Comparison of ENCODE assay signal across 9 mouse cellular contexts in the genomic region with DNA sequence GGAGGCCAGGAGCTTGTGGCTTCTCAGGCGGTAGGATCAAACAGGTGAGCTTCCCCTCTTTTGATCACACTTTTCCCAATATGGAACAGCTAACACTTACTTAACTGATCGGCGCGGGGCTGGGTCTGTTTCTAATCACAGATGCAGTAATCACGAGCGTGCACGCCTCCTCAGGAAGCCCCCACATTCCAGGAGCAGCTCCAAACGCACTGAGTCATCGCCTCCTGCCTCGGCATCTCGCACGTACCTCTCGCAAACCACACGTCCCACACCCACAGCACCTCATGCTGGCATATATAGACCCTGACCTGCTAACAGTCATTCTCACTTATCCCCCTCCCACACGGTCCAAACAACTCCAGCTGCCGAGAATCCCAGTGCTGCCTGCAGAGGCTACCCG. TPM values are rescaled to one million over a fixed set of nuclear protein-coding genes. Genes with fewer than 3 reads are reported as not detected.
DNase-seq lines count a peak whose midpoint lies in the region; ATAC-seq lines count a peak whose summit lies in the region.
"Had no signal": no experiment of that assay in that cellular context is flagged by ENCODE, and none has a peak within 500 bp of the region (broad histone marks: within the 10 kb centered on the region; RNA-seq: fewer than 3 reads in every experiment).

No protein-coding gene starts in this region.

- H3K27ac ChIP-seq in heart, embryonic 11.5 days (ENCODE audit: low read depth, low read length), result 0 out of 2 replicates have a peak overlapping the region, but pooled peaks have one; percentile 10
- peak overlapping the region; percentile 58; the same call in 1 of the 2 replicates for H3K27ac ChIP-seq in embryonic facial prominence, embryonic 15.5 days (replicated peaks)
- no peak overlapping the region for H3K27ac ChIP-seq in midbrain, embryonic 10.5 days (replicated peaks)

- 20% methylated on average over 17 of the region's 17 CpGs for WGBS in heart, embryonic 11.5 days (ENCODE audit: insufficient replicate concordance)
- WGBS in embryonic facial prominence, embryonic 15.5 days, result 22% methylated on average over 17 of the region's 17 CpGs
- 69% methylated on average over 17 of the region's 17 CpGs for WGBS in midbrain, embryonic 10.5 days

- H3K4me3 ChIP-seq in heart, embryonic 11.5 days (ENCODE audit: low read depth, low read length), result no peak overlapping the region
- no peak overlapping the region for H3K4me3 ChIP-seq in embryonic facial prominence, embryonic 15.5 days (replicated peaks)
- H3K4me3 ChIP-seq in midbrain, embryonic 10.5 days, result no peak overlapping the region

- H3K4me1 ChIP-seq in heart, embryonic 11.5 days (ENCODE audit: control insufficient read depth, insufficient read depth, low read length), result peaks cover 9% of the 10 kb centered on the region
- H3K4me1 ChIP-seq in embryonic facial prominence, embryonic 15.5 days, result peaks cover 15% of the 10 kb centered on the region
- H3K4me1 ChIP-seq in midbrain, embryonic 10.5 days, result peaks cover 4% of the 10 kb centered on the region; the same call in 1 of the 2 replicates

- no peak overlapping the region for H3K9ac ChIP-seq in heart, embryonic 11.5 days (ENCODE audit: low read depth, low read length)
- no peak overlapping the region for H3K9ac ChIP-seq in embryonic facial prominence, embryonic 15.5 days

- no peaks in the 10 kb centered on the region for H3K27me3 ChIP-seq in heart, embryonic 11.5 days (ENCODE audit: control insufficient read depth, insufficient read depth, low read length)
- H3K27me3 ChIP-seq in embryonic facial prominence, embryonic 15.5 days, result no peaks in the 10 kb centered on the region
- H3K27me3 ChIP-seq in midbrain, embryonic 10.5 days (ENCODE audit: low read depth, poor library complexity, severe bottlenecking), result no peaks in the 10 kb centered on the region

- no peaks in the 10 kb centered on the region for H3K36me3 ChIP-seq in heart, embryonic 11.5 days (ENCODE audit: control insufficient read depth, insufficient read depth, low read length)
- no peaks in the 10 kb centered on the region for H3K36me3 ChIP-seq in embryonic facial prominence, embryonic 15.5 days
- peaks cover 16% of the 10 kb centered on the region for H3K36me3 ChIP-seq in midbrain, embryonic 10.5 days

- H3K4me2 ChIP-seq in heart, embryonic 11.5 days, result peak overlapping the region; percentile 36
- peak overlapping the region; percentile 27; the same call in 1 of the 2 replicates for H3K4me2 ChIP-seq in embryonic facial prominence, embryonic 15.5 days (replicated peaks)

- no peaks in the 10 kb centered on the region for H3K9me3 ChIP-seq in heart, embryonic 11.5 days (replicated peaks; ENCODE audit: control insufficient read depth, low read length)
- H3K9me3 ChIP-seq in embryonic facial prominence, embryonic 15.5 days (replicated peaks), result no peaks in the 10 kb centered on the region
- H3K9me3 ChIP-seq in midbrain, embryonic 10.5 days (replicated peaks), result no peaks in the 10 kb centered on the region

- ATAC-seq in heart, embryonic 11.5 days (replicated peaks; ENCODE audit: insufficient number of reproducible peaks, low FRiP score, low TSS enrichment), result no peak
- peak; percentile 74 for ATAC-seq in embryonic facial prominence, embryonic 15.5 days (ENCODE audit: insufficient number of reproducible peaks, low FRiP score, low TSS enrichment, low read depth)

- no peak for DNase-seq in heart, postnatal 4 days
- peak; percentile 47 to 60 for DNase-seq in layer of hippocampus, postnatal 10 days (ENCODE audit: low spot score in 2 of 2)
- peak; percentile 95 to 96 for DNase-seq in right cerebral cortex, adult 2 months (ENCODE audit: low spot score in 2 of 2)
- DNase-seq in midbrain, embryonic 10.5 days (ENCODE audit: low spot score), result no peak
- no peak for DNase-seq in ovary, adult 18-20 months (ENCODE audit: low spot score)
- no peak for DNase-seq in cerebellum, adult 9-11 months
- DNase-seq: kidney, postnatal 25 days had no signal

RNA-seq across cellular contexts. Expression of gene Apeh, which starts 43.1 kb away (rescaled TPM):
- 64.5 and 70.7 TPM in 2 replicates for polyA plus RNA-seq in heart, embryonic 11.5 days (2014; fragmentation: Nextera tagmentation; extraction: Ambion mirVana)
- 10 to 100 TPM; 42.2 to 45.1 TPM for total RNA-seq in heart, postnatal 4 days (2021)
- polyA plus RNA-seq in embryonic facial prominence, embryonic 15.5 days (2015; fragmentation: Nextera tagmentation; extraction: Ambion mirVana), result 48.3 and 51.2 TPM in 2 replicates
- 10 to 100 TPM; 41.0 to 46.7 TPM for total RNA-seq in layer of hippocampus, postnatal 10 days (2021)
- 71.2 and 80.2 TPM in 2 replicates for polyA plus RNA-seq in midbrain, embryonic 10.5 days (2016; fragmentation: Nextera tagmentation; extraction: Ambion mirVana)

RNA-seq across cellular contexts. Expression of gene Bsn, which starts 52.7 kb away (rescaled TPM):
- 0.58 and 0.77 TPM in 2 replicates for polyA plus RNA-seq in heart, embryonic 11.5 days (2014; fragmentation: Nextera tagmentation; extraction: Ambion mirVana)
- under 1 TPM; 0.07 to 0.11 TPM for total RNA-seq in heart, postnatal 4 days (2021)
- 1.0 and 1.3 TPM in 2 replicates for polyA plus RNA-seq in embryonic facial prominence, embryonic 15.5 days (2015; fragmentation: Nextera tagmentation; extraction: Ambion mirVana)
- total RNA-seq in layer of hippocampus, postnatal 10 days (2021), result 100 to 1,000 TPM; 129 to 137 TPM
- polyA plus RNA-seq in midbrain, embryonic 10.5 days (2016; fragmentation: Nextera tagmentation; extraction: Ambion mirVana), result 1.1 and 1.7 TPM in 2 replicates

RNA-seq across cellular contexts. Expression of gene Rnf123, which starts 54.4 kb away (rescaled TPM):
- 23.4 and 27.2 TPM in 2 replicates for polyA plus RNA-seq in heart, embryonic 11.5 days (2014; fragmentation: Nextera tagmentation; extraction: Ambion mirVana)
- total RNA-seq in heart, postnatal 4 days (2021), result 10 to 100 TPM; 62.6 to 63.4 TPM
- polyA plus RNA-seq in embryonic facial prominence, embryonic 15.5 days (2015; fragmentation: Nextera tagmentation; extraction: Ambion mirVana), result 28.7 and 34.9 TPM in 2 replicates
- total RNA-seq in layer of hippocampus, postnatal 10 days (2021), result 10 to 100 TPM; 82.4 to 90.0 TPM
- 32.2 and 39.6 TPM in 2 replicates for polyA plus RNA-seq in midbrain, embryonic 10.5 days (2016; fragmentation: Nextera tagmentation; extraction: Ambion mirVana)

RNA-seq across cellular contexts. Expression of gene Mst1, which starts 57.3 kb away (rescaled TPM):
- polyA plus RNA-seq in heart, embryonic 11.5 days (2014; fragmentation: Nextera tagmentation; extraction: Ambion mirVana), result 1.4 and 1.8 TPM in 2 replicates
- not detected for total RNA-seq in heart, postnatal 4 days (2021)
- polyA plus RNA-seq in embryonic facial prominence, embryonic 15.5 days (2015; fragmentation: Nextera tagmentation; extraction: Ambion mirVana), result 3.1 and 3.5 TPM in 2 replicates
- total RNA-seq in layer of hippocampus, postnatal 10 days (2021), result not detected
- 0.78 and 0.87 TPM in 2 replicates for polyA plus RNA-seq in midbrain, embryonic 10.5 days (2016; fragmentation: Nextera tagmentation; extraction: Ambion mirVana)

Comparison
In these comparisons a context has a peak if more than half of its experiments do, and no peak if none do; other contexts are left out.
1. DNase-seq: peak in layer of hippocampus, postnatal 10 days (2 of 2) and right cerebral cortex, adult 2 months (2 of 2); none in heart, postnatal 4 days (single experiment), midbrain, embryonic 10.5 days (single experiment), ovary, adult 18-20 months (single experiment) and cerebellum, adult 9-11 months (single experiment).